Comparison of ENCODE assay signal across 8 mouse cellular contexts in the genomic region with DNA sequence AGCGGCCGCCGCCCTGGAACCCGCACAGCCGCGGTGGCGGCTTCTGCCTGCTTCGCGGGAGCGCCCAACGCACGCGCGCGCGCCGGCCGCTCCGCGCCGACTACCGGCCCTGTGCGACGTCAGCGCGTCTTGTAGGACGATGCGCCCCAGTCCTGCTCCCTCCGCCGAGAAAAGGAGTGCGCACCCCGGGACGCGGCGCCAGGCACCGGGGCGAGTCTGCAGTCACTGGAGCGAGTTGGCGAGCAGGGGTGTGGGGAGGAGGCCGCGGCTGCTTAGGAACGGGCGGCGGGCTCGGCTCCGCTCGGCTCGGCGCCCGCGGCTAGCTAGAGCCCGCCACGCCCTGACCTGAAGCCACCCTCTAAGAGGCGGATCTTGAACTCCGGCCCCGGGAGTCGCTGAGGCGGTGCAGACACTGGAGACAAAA. TPM values are rescaled to one million over a fixed set of nuclear protein-coding genes. Genes with fewer than 3 reads are reported as not detected.
DNase-seq lines count a peak whose midpoint lies in the region; ATAC-seq and TF ChIP-seq lines count a peak whose summit lies in the region.

A gene (minus strand): TSS at position 86 of the 424 bp plus-strand sequence.

- peak; percentile 66 for ATAC-seq in megakaryocyte progenitor cell, adult 5-6 weeks (replicated peaks; ENCODE audit: poor library complexity)

- H3K4me3 ChIP-seq in cortical plate, adult 2 months (ENCODE audit: insufficient read depth, low read length) = peak within 1 kb of the TSS; percentile 54

- H3K4me1 ChIP-seq in cortical plate, adult 2 months (ENCODE audit: control insufficient read depth, insufficient read depth, low read length) = peaks cover 1% of the 10 kb centered on the region

- TF ChIP-seq POLR2A in cortical plate, adult 2 months (IDR thresholded peaks at IDR 0.05; ENCODE audit: extremely low read depth, insufficient read depth, low read length) = peak; percentile 93

- no peak for TF ChIP-seq CTCF in cortical plate, adult 2 months (IDR thresholded peaks at IDR 0.05; ENCODE audit: extremely low read depth, insufficient read depth, low read length)

- peak within 1 kb of the TSS; percentile 99 for H3K27ac ChIP-seq in cortical plate, adult 2 months (ENCODE audit: insufficient read depth, low read length)

- peak; percentile 83 for DNase-seq in adipocyte (ENCODE audit: low spot score)
- peak; percentile 89 for DNase-seq in gastrocnemius, postnatal 10 days
- peak; percentile 91 for DNase-seq in induced T-regulatory cell, adult 2 months (ENCODE audit: low read depth)
- peak; percentile 55 to 89 for DNase-seq in left cerebral cortex, adult 9 months (ENCODE audit: low spot score in 2 of 2)
- peak; percentile 80 to 87 for DNase-seq in right cerebral cortex, postnatal 36 days (ENCODE audit: low spot score in 2 of 2)
- peak; percentile 90 for DNase-seq in yolk sac, embryonic 10.5 days (ENCODE audit: low spot score)

RNA-seq across cellular contexts. Expression of the gene that starts here (rescaled TPM):
- polyA plus RNA-seq in cortical plate, adult 2 months (2012; rRNA removed) = 65.5 and 66.4 TPM in 2 replicates
- total RNA-seq in gastrocnemius, postnatal 10 days (2021) = 10 to 100 TPM; 47.6 to 53.6 TPM
- 17.7 and 19.5 TPM in 2 replicates for total RNA-seq in megakaryocyte progenitor cell, adult 5-6 weeks (2015)
- 12.8 and 14.7 TPM in 2 replicates for total RNA-seq in megakaryocyte progenitor cell, adult 5-6 weeks (2017)

Comparison
In these comparisons a context has a peak if more than half of its experiments do, and no peak if none do; other contexts are left out.
1. Peak in every context shown above with its lines: DNase-seq, ATAC-seq, H3K4me3 ChIP-seq and H3K27ac ChIP-seq.